Mouse (Mus musculus) limb, embryonic 14.5 days (tissue): ENCODE data around the gene Rbck1. TPM values are rescaled to one million over a fixed set of nuclear protein-coding genes. Genes with fewer than 3 reads are reported as not detected.

Experiments
- ATAC-seq: fragments of 200-750 bp; cut with Nextera tagmentation; 2 replicates; pipeline ENCODE4 v1.8.0; 2017; ENCODE audit warnings: low read depth, moderate number of reproducible peaks, moderate TSS enrichment; ENCODE audit not compliant: low FRiP score
- DNase-seq: peaks from one replicate; pipeline ENCODE4 v3.0.0-alpha.2; 2015; ENCODE audit warnings: low spot score
- H3K27ac ChIP-seq: fragments of 300-500 bp; sonication (generic); replicated peaks from 2 replicates; pipeline ENCODE4 v1.5.1; 2014; ENCODE audit warnings: low read depth, mild to moderate bottlenecking, low read length, moderate library complexity, mixed read lengths
- H3K27me3 ChIP-seq: fragments of 300-500 bp; sonication (generic); 2 replicates; pipeline ENCODE4 v1.6.1; 2014; ENCODE audit warnings: low read length, mixed read lengths; ENCODE audit not compliant: control insufficient read depth, insufficient read depth
- H3K36me3 ChIP-seq: fragments of 300-500 bp; sonication (generic); 2 replicates; pipeline ENCODE4 v1.6.1; 2014; ENCODE audit warnings: mild to moderate bottlenecking, low read length, moderate library complexity, mixed read lengths; ENCODE audit not compliant: control insufficient read depth, insufficient read depth
- H3K4me1 ChIP-seq: fragments of 300-500 bp; sonication (generic); 2 replicates; pipeline ENCODE4 v1.6.1; 2014; ENCODE audit warnings: antibody characterized with exemption, low read length, mixed read lengths; ENCODE audit not compliant: control insufficient read depth, insufficient read depth
- H3K4me2 ChIP-seq: fragments of 300-500 bp; sonication (generic); replicated peaks from 2 replicates; pipeline ENCODE4 v1.6.1; 2014; ENCODE audit warnings: low read depth, mild to moderate bottlenecking, low read length, moderate library complexity; ENCODE audit not compliant: severe bottlenecking
- H3K4me3 ChIP-seq: fragments of 300-500 bp; sonication (generic); replicated peaks from 2 replicates; pipeline ENCODE4 v1.5.1; 2014; ENCODE audit warnings: low read length
- H3K9ac ChIP-seq: fragments of 300-500 bp; sonication (generic); 2 replicates; pipeline ENCODE4 v1.6.1; 2014; ENCODE audit warnings: mild to moderate bottlenecking, low read depth, low read length, moderate library complexity; ENCODE audit not compliant: severe bottlenecking
- H3K9me3 ChIP-seq: fragments of 300-500 bp; sonication (generic); 2 replicates; pipeline ENCODE4 v1.6.1; 2016; ENCODE audit warnings: low read length; ENCODE audit not compliant: control insufficient read depth
- POLR2A ChIP-seq: fragments of 200-500 bp; IDR thresholded peaks from 2 replicates; pipeline ENCODE4 v1.8.0; 2012; ENCODE audit warnings: inconsistent platforms, mild to moderate bottlenecking, moderate library complexity, borderline replicate concordance; ENCODE audit not compliant: insufficient read depth, insufficient read length; ENCODE audit errors: extremely low read depth
- WGBS: fragments of 180-500 bp; shearing (Covaris S2); extraction: QIAGEN DNeasy Blood & Tissue Kit; methylation state at CpG from one replicate; pipeline ENCODE4 v1.1.7; 2014; 5-methylcytosine and 5-hydroxymethylcytosine counted together
- polyA plus RNA-seq, 2 experiments: library from polyadenylated mRNA; depleted of rRNA in 1 of 2; stranded (reverse) in 1 of 2; unstranded in 1 of 2; fragments of >200 nt; fragmentation: Nextera tagmentation in 1 of 2; extraction: Ambion mirVana in 1 of 2; gene quantifications; 2 replicates each; pipeline versions ENCODE4 v1.2.1 to v1.2.3; 2012 to 2014

Gene Rbck1
- polyA plus RNA-seq, 2 experiments: 89.5 to 219 TPM

GRCm38 (mm10) chr2:152288046-152288445, 44.4 kb downstream of the Rbck1 start:
- Histone ChIP-seq H3K9me3 (no peaks in the 10 kb centered on the region), H3K4me3 (no peak overlapping the region), H3K27ac (no peak overlapping the region), H3K27me3 (no peaks in the 10 kb centered on the region), H3K9ac (no peak overlapping the region), H3K36me3 (peaks cover 26% of the 10 kb centered on the region), H3K4me2 (no peak overlapping the region), H3K4me1 (no peaks in the 10 kb centered on the region)
- 82% methylated on average over 8 of the region's 8 CpGs for WGBS
- ATAC-seq (no peak), DNase-seq (no peak)
- TF ChIP-seq POLR2A: no peak

GRCm38 (mm10) chr2:152287560-152287959, 44.9 kb downstream of the Rbck1 start:
- no peak overlapping the region for H3K4me3 ChIP-seq
- DNase-seq (no peak), ATAC-seq (no peak)
- H3K9ac ChIP-seq: no peak overlapping the region
- no peak overlapping the region for H3K27ac ChIP-seq
- 77% methylated on average over 5 of the region's 5 CpGs for WGBS
- no peak overlapping the region for H3K4me2 ChIP-seq
- TF ChIP-seq POLR2A: no peak
- no peaks in the 10 kb centered on the region for H3K27me3 ChIP-seq
- no peaks in the 10 kb centered on the region for H3K4me1 ChIP-seq
- peaks cover 31% of the 10 kb centered on the region for H3K36me3 ChIP-seq
- no peaks in the 10 kb centered on the region for H3K9me3 ChIP-seq

DNA sequence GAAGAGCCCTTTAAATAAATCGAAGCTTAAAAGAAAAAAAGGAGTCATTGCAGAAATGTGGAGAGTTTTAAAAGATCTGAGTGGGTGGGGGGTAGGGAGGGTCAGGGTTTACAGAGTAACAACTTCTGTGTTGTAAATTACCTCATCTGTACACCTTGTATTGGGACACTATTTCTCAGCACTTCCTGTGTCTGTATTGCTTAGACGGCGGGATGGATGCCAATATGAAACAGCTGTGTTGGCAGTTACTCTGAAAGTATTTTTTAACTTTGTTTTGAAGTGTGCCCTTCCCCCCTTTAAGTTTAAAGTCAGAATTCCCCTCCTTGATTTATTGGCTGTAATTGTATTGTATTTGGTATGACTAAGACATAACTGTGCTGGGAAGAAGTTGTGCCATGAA, 51.0 kb downstream of the Rbck1 start:
- ATAC-seq: no peak
- Histone ChIP-seq H3K4me1 (no peaks in the 10 kb centered on the region), H3K9ac (no peak overlapping the region), H3K9me3 (no peaks in the 10 kb centered on the region), H3K36me3 (peaks cover 62% of the 10 kb centered on the region), H3K4me2 (no peak overlapping the region), H3K27me3 (no peaks in the 10 kb centered on the region), H3K4me3 (no peak overlapping the region), H3K27ac (no peak overlapping the region)
- 64% methylated on average over 3 of the region's 3 CpGs for WGBS
- TF ChIP-seq POLR2A: no peak
- DNase-seq: peak; percentile 29

DNA sequence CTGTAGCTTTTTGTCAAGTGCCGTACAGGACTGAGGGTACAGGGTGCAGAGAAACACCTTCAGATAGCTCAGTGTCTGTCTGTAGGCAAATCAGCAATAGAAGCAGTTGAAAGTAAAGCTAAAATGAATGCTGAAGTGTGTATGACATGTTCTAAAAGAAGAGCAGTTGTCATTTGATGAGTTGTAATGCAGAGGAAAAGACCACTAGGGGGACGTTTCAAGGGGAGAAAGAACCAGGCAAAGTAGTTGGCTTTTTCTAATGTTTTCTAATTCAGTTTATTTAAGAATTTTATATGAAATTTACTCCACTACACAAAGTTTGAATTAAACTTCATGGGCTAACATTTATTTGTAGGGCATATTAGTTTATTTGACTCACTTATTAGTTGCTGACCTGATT, 58.8 kb downstream of the Rbck1 start:
- Histone ChIP-seq H3K36me3 (peaks cover 70% of the 10 kb centered on the region), H3K4me2 (no peak overlapping the region), H3K4me3 (no peak overlapping the region), H3K9ac (no peak overlapping the region), H3K27me3 (no peaks in the 10 kb centered on the region), H3K4me1 (no peaks in the 10 kb centered on the region), H3K9me3 (no peaks in the 10 kb centered on the region), H3K27ac (no peak overlapping the region)
- WGBS: 77% methylated on average over 2 of the region's 2 CpGs
- no peak for TF ChIP-seq POLR2A
- no peak for DNase-seq
- no peak for ATAC-seq

Other genes starting within 250 kb of the Rbck1 start
- 11.2 and 13.0 TPM in 2 replicates for gene Srxn1, start 227.1 kb downstream of the Rbck1 start, polyA plus RNA-seq (2012; rRNA removed)
- 9.1 and 9.5 TPM in 2 replicates for gene Srxn1, start 227.1 kb downstream of the Rbck1 start, polyA plus RNA-seq (2014; fragmentation: Nextera tagmentation; extraction: Ambion mirVana)
- 9.4 and 12.2 TPM in 2 replicates for gene Tcf15, start 189.1 kb downstream of the Rbck1 start, polyA plus RNA-seq (2012; rRNA removed)
- 11.0 and 11.8 TPM in 2 replicates for gene Tcf15, start 189.1 kb downstream of the Rbck1 start, polyA plus RNA-seq (2014; fragmentation: Nextera tagmentation; extraction: Ambion mirVana)
- gene Csnk2a1, start 105.8 kb downstream of the Rbck1 start, polyA plus RNA-seq (2012; rRNA removed): 69.6 and 71.6 TPM in 2 replicates
- 92.2 and 95.8 TPM in 2 replicates for gene Csnk2a1, start 105.8 kb downstream of the Rbck1 start, polyA plus RNA-seq (2014; fragmentation: Nextera tagmentation; extraction: Ambion mirVana)
- gene Tbc1d20, start 38.8 kb downstream of the Rbck1 start, polyA plus RNA-seq (2012; rRNA removed): 63.1 and 71.2 TPM in 2 replicates
- gene Tbc1d20, start 38.8 kb downstream of the Rbck1 start, polyA plus RNA-seq (2014; fragmentation: Nextera tagmentation; extraction: Ambion mirVana): 32.0 and 39.3 TPM in 2 replicates
- gene Trib3, start 11.4 kb upstream of the Rbck1 start, polyA plus RNA-seq (2012; rRNA removed): 0.77 and 0.99 TPM in 2 replicates
- gene Trib3, start 11.4 kb upstream of the Rbck1 start, polyA plus RNA-seq (2014; fragmentation: Nextera tagmentation; extraction: Ambion mirVana): 1.2 and 1.4 TPM in 2 replicates
- gene Nrsn2, start 44.0 kb upstream of the Rbck1 start, polyA plus RNA-seq (2012; rRNA removed): 3.6 and 4.9 TPM in 2 replicates
- gene Nrsn2, start 44.0 kb upstream of the Rbck1 start, polyA plus RNA-seq (2014; fragmentation: Nextera tagmentation; extraction: Ambion mirVana): 2.5 and 2.7 TPM in 2 replicates
- 48.8 and 60.7 TPM in 2 replicates for gene Sox12, start 65.4 kb upstream of the Rbck1 start, polyA plus RNA-seq (2012; rRNA removed)
- 13.5 and 17.1 TPM in 2 replicates for gene Sox12, start 65.4 kb upstream of the Rbck1 start, polyA plus RNA-seq (2014; fragmentation: Nextera tagmentation; extraction: Ambion mirVana)
- gene Zcchc3, start 82.4 kb upstream of the Rbck1 start, polyA plus RNA-seq (2012; rRNA removed): 33.5 and 35.6 TPM in 2 replicates
- gene Zcchc3, start 82.4 kb upstream of the Rbck1 start, polyA plus RNA-seq (2014; fragmentation: Nextera tagmentation; extraction: Ambion mirVana): 38.1 and 47.0 TPM in 2 replicates
- 0.28 and 0.41 TPM in 2 replicates for gene 6820408C15Rik, start 82.9 kb upstream of the Rbck1 start, polyA plus RNA-seq (2012; rRNA removed)
- 0.18 and 0.30 TPM in 2 replicates for gene 6820408C15Rik, start 82.9 kb upstream of the Rbck1 start, polyA plus RNA-seq (2014; fragmentation: Nextera tagmentation; extraction: Ambion mirVana)
- gene Defb23, start 132.0 kb upstream of the Rbck1 start, polyA plus RNA-seq (2012; rRNA removed): not detected in 2 replicates
- gene Defb23, start 132.0 kb upstream of the Rbck1 start, polyA plus RNA-seq (2014; fragmentation: Nextera tagmentation; extraction: Ambion mirVana): not detected in 2 replicates
- 0.12 TPM in 1 of 2 replicates, not detected in the other for gene Defb20, start 144.4 kb upstream of the Rbck1 start, polyA plus RNA-seq (2012; rRNA removed)
- not detected in 2 replicates for gene Defb20, start 144.4 kb upstream of the Rbck1 start, polyA plus RNA-seq (2014; fragmentation: Nextera tagmentation; extraction: Ambion mirVana)
- 0.13 TPM in 1 of 2 replicates, not detected in the other for gene Defb22, start 157.5 kb upstream of the Rbck1 start, polyA plus RNA-seq (2012; rRNA removed)
- gene Defb22, start 157.5 kb upstream of the Rbck1 start, polyA plus RNA-seq (2014; fragmentation: Nextera tagmentation; extraction: Ambion mirVana): not detected in 2 replicates
- gene Defb26, start 179.0 kb upstream of the Rbck1 start, polyA plus RNA-seq (2012; rRNA removed): not detected in 2 replicates
- gene Defb26, start 179.0 kb upstream of the Rbck1 start, polyA plus RNA-seq (2014; fragmentation: Nextera tagmentation; extraction: Ambion mirVana): not detected in 2 replicates
- gene Defb28, start 185.6 kb upstream of the Rbck1 start, polyA plus RNA-seq (2012; rRNA removed): 0.61 TPM in 1 of 2 replicates, not detected in the other
- not detected in 2 replicates for gene Defb28, start 185.6 kb upstream of the Rbck1 start, polyA plus RNA-seq (2014; fragmentation: Nextera tagmentation; extraction: Ambion mirVana)
- not detected in 2 replicates for gene Defb29, start 207.4 kb upstream of the Rbck1 start, polyA plus RNA-seq (2012; rRNA removed)
- gene Defb29, start 207.4 kb upstream of the Rbck1 start, polyA plus RNA-seq (2014; fragmentation: Nextera tagmentation; extraction: Ambion mirVana): not detected in 2 replicates
- not detected in 2 replicates for gene Gm17416, start 236.7 kb upstream of the Rbck1 start, polyA plus RNA-seq (2012; rRNA removed)
- not detected in 2 replicates for gene Gm17416, start 236.7 kb upstream of the Rbck1 start, polyA plus RNA-seq (2014; fragmentation: Nextera tagmentation; extraction: Ambion mirVana)
- not detected in 2 replicates for gene Defb21, start 240.1 kb upstream of the Rbck1 start, polyA plus RNA-seq (2012; rRNA removed)
- gene Defb21, start 240.1 kb upstream of the Rbck1 start, polyA plus RNA-seq (2014; fragmentation: Nextera tagmentation; extraction: Ambion mirVana): not detected in 2 replicates
- not detected in 2 replicates for gene Defb19, start 247.7 kb upstream of the Rbck1 start, polyA plus RNA-seq (2012; rRNA removed)
- not detected in 2 replicates for gene Defb19, start 247.7 kb upstream of the Rbck1 start, polyA plus RNA-seq (2014; fragmentation: Nextera tagmentation; extraction: Ambion mirVana)